Mouse (Mus musculus) midbrain, postnatal 0 days (tissue): ENCODE data around the gene Sh2d7. TPM values are rescaled to one million over a fixed set of nuclear protein-coding genes. Genes with fewer than 3 reads are reported as not detected.

Experiments
- ATAC-seq: fragments of 200-750 bp; cut with Nextera tagmentation; 2 replicates; pipeline ENCODE4 v1.8.0; 2017; ENCODE audit warnings: moderate number of reproducible peaks, mild to moderate bottlenecking, moderate TSS enrichment, moderate library complexity; ENCODE audit not compliant: low FRiP score
- DNase-seq: peaks from one replicate; pipeline ENCODE4 v3.0.0-alpha.2; 2015; ENCODE audit warnings: low spot score
- H3K27ac ChIP-seq: fragments of 300-500 bp; sonication (generic); 2 replicates; pipeline ENCODE4 v1.5.1; 2014; ENCODE audit warnings: low read depth, mild to moderate bottlenecking, low read length, mixed read lengths
- H3K27me3 ChIP-seq: fragments of 300-500 bp; sonication (generic); 2 replicates; pipeline ENCODE4 v1.6.1; 2014; ENCODE audit warnings: low read length, control low read depth, mixed read lengths; ENCODE audit not compliant: insufficient read depth
- H3K36me3 ChIP-seq: fragments of 300-500 bp; sonication (generic); 2 replicates; pipeline ENCODE4 v1.6.1; 2014; ENCODE audit warnings: low read length, control low read depth, mixed read lengths; ENCODE audit not compliant: insufficient read depth
- H3K4me1 ChIP-seq: fragments of 300-500 bp; sonication (generic); 2 replicates; pipeline ENCODE4 v1.6.1; 2014; ENCODE audit warnings: mild to moderate bottlenecking, control low read depth, antibody characterized with exemption, low read length, mixed read lengths; ENCODE audit not compliant: insufficient read depth
- H3K4me2 ChIP-seq: fragments of 300-500 bp; sonication (generic); 2 replicates; pipeline ENCODE4 v1.6.1; 2014; ENCODE audit warnings: low read depth, mild to moderate bottlenecking, low read length, mixed read lengths; ENCODE audit not compliant: poor library complexity, severe bottlenecking
- H3K4me3 ChIP-seq: fragments of 300-500 bp; sonication (generic); 2 replicates; pipeline ENCODE4 v1.5.1; 2014; ENCODE audit warnings: low read depth, mild to moderate bottlenecking, low read length, moderate library complexity
- H3K9ac ChIP-seq: fragments of 300-500 bp; sonication (generic); replicated peaks from 2 replicates; pipeline ENCODE4 v1.6.1; 2014; ENCODE audit warnings: mild to moderate bottlenecking, low read length, moderate library complexity, mixed read lengths; ENCODE audit not compliant: poor library complexity, severe bottlenecking
- H3K9me3 ChIP-seq: fragments of 300-500 bp; sonication (generic); 2 replicates; pipeline ENCODE4 v1.6.1; 2016; ENCODE audit warnings: low read length, control low read depth
- CTCF ChIP-seq: IDR thresholded peaks from 2 replicates; pipeline ENCODE4 v1.5.1; 2016; ENCODE audit warnings: antibody characterized with exemption, mild to moderate bottlenecking
- WGBS: fragments of 180-500 bp; shearing (Covaris S2); extraction: QIAGEN DNeasy Blood & Tissue Kit; methylation state at CpG from one replicate; pipeline ENCODE4 v1.1.7; 2014; 5-methylcytosine and 5-hydroxymethylcytosine counted together
- polyA plus RNA-seq: library from polyadenylated mRNA; unstranded; fragments of >200 nt; fragmentation: Nextera tagmentation; extraction: Ambion mirVana; gene quantifications from 2 replicates; pipeline ENCODE4 v1.2.1, GENCODE M21; 2015
- total RNA-seq: library from RNA; depleted of rRNA; stranded (reverse); fragments of >200 nt; gene quantifications from 2 replicates; pipeline ENCODE4 v1.2.3, GENCODE M21; 2014

The Sh2d7 gene
- total and polyA plus RNA-seq, 2 experiments from 2014 or later, result 0.09 TPM; not detected in 1

DNA sequence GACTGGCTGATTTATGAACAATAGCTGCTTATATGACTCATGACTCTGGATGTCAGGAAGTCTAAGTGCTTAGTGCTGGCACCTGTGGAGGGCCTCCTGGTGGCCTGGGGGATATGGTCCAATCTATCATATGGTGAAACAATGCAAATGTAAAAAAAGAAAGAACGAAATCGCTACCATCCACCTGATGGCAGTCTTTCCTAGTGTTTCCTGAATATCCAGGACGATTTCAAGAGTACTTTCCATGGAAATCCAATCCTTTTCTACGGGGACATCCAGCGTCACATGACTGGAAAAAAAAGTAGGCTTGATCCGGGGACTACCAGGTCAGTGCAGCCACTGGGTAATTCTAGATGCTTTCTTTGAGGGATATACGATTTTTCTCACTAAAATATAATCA is 11.1 kb upstream of the Sh2d7 start:
- Histone ChIP-seq H3K27ac (no peak overlapping the region), H3K36me3 (no peaks in the 10 kb centered on the region), H3K4me1 (no peaks in the 10 kb centered on the region), H3K4me2 (no peak overlapping the region), H3K27me3 (no peaks in the 10 kb centered on the region), H3K4me3 (no peak overlapping the region), H3K9me3 (no peaks in the 10 kb centered on the region), H3K9ac (no peak overlapping the region)
- no peak for ATAC-seq
- 70% methylated on average over 7 of the region's 7 CpGs for WGBS
- peak; percentile 19 for DNase-seq
- TF ChIP-seq CTCF, result peak; percentile 45

DNA sequence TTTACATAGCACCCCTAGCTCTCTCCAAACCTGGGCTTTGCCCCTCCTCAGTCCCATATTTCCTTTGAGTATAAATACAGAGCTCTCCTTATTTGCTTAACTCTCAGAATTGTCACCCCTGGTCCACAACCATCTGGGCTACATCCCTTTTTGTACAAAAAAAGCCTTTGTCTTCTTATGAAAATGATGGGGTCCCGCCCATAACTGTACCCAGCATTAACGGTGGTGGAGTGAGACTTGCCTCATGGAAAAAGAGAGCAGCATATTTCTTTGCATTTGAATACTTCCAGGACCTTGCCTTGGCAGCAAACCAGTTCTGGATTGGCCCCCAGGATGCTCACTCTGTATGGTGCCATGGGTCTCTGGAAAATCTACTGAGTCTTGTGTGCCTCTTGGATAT is 8.8 kb upstream of the Sh2d7 start:
- no peaks in the 10 kb centered on the region for H3K27me3 ChIP-seq
- DNase-seq (no peak), ATAC-seq (no peak)
- H3K4me1 ChIP-seq, result no peaks in the 10 kb centered on the region
- 77% methylated on average over 2 of the region's 2 CpGs for WGBS
- no peak overlapping the region for H3K4me3 ChIP-seq
- no peaks in the 10 kb centered on the region for H3K36me3 ChIP-seq
- TF ChIP-seq CTCF, result no peak
- H3K9me3 ChIP-seq, result no peaks in the 10 kb centered on the region
- no peak overlapping the region for H3K27ac ChIP-seq
- no peak overlapping the region for H3K9ac ChIP-seq
- no peak overlapping the region for H3K4me2 ChIP-seq

GRCm38 (mm10) chr9:54530836-54531235 is 7.9 kb upstream of the Sh2d7 start:
- no peak overlapping the region for H3K4me2 ChIP-seq
- no peak overlapping the region for H3K4me3 ChIP-seq
- 89% methylated on average over 6 of the region's 6 CpGs for WGBS
- ATAC-seq, result no peak
- no peak overlapping the region for H3K27ac ChIP-seq
- no peak for DNase-seq
- no peaks in the 10 kb centered on the region for H3K9me3 ChIP-seq
- no peak for TF ChIP-seq CTCF
- no peaks in the 10 kb centered on the region for H3K4me1 ChIP-seq
- H3K36me3 ChIP-seq, result no peaks in the 10 kb centered on the region
- H3K27me3 ChIP-seq, result no peaks in the 10 kb centered on the region
- H3K9ac ChIP-seq, result no peak overlapping the region

GRCm38 (mm10) chr9:54531421-54531820 is 7.4 kb upstream of the Sh2d7 start:
- Histone ChIP-seq H3K36me3 (no peaks in the 10 kb centered on the region), H3K9me3 (no peaks in the 10 kb centered on the region), H3K27me3 (no peaks in the 10 kb centered on the region), H3K9ac (no peak overlapping the region), H3K4me3 (no peak overlapping the region), H3K4me2 (no peak overlapping the region), H3K4me1 (no peaks in the 10 kb centered on the region), H3K27ac (no peak overlapping the region)
- no peak for TF ChIP-seq CTCF
- no peak for ATAC-seq
- no peak for DNase-seq

GRCm38 (mm10) chr9:54532926-54533325 is 5.9 kb upstream of the Sh2d7 start:
- WGBS, result 88% methylated on average over 2 of the region's 2 CpGs
- Histone ChIP-seq H3K27me3 (no peaks in the 10 kb centered on the region), H3K9me3 (no peaks in the 10 kb centered on the region), H3K36me3 (no peaks in the 10 kb centered on the region), H3K9ac (no peak overlapping the region), H3K27ac (no peak overlapping the region), H3K4me2 (no peak overlapping the region), H3K4me3 (no peak overlapping the region), H3K4me1 (no peaks in the 10 kb centered on the region)
- no peak for TF ChIP-seq CTCF
- no peak for ATAC-seq
- peak; percentile 21 for DNase-seq

- no peak overlapping the region for H3K4me2 ChIP-seq
- H3K9ac ChIP-seq, result no peak overlapping the region
- ATAC-seq (peak; percentile 56; the same call in 1 of the 2 replicates), DNase-seq (peak; percentile 82)
- TF ChIP-seq CTCF, result no peak
- no peak overlapping the region for H3K4me3 ChIP-seq
- no peak overlapping the region for H3K27ac ChIP-seq
- no peaks in the 10 kb centered on the region for H3K4me1 ChIP-seq
- H3K27me3 ChIP-seq, result no peaks in the 10 kb centered on the region
- H3K36me3 ChIP-seq, result no peaks in the 10 kb centered on the region
- no peaks in the 10 kb centered on the region for H3K9me3 ChIP-seq
- 48% methylated on average over 5 of the region's 5 CpGs for WGBS
Measured at GRCm38 (mm10) chr9:54533975-54534374, 4.8 kb upstream of the Sh2d7 start.
